8 mouse cellular contexts compared by ENCODE assay signal in genomic region chr10:121701296-121702248, GRCm38 (mm10). TPM values are rescaled to one million over a fixed set of nuclear protein-coding genes. Genes with fewer than 3 reads are reported as not detected.
DNase-seq lines count a peak whose midpoint lies in the region; ATAC-seq and TF ChIP-seq lines count a peak whose summit lies in the region.

No protein-coding gene starts in this region.

- TF ChIP-seq CTCF in cerebellum, adult 2 months (IDR thresholded peaks at IDR 0.05; ENCODE audit: borderline replicate concordance, insufficient read depth, low read depth, low read length) = peak; percentile 47; the same call in 1 of the 2 replicates

- peak; percentile 19 to 22 for DNase-seq in cerebellum, adult 2 months
- no peak for DNase-seq in cerebellum, adult 9-11 months
- peak; percentile 30 for DNase-seq in right cerebral cortex, adult 18-20 months
- DNase-seq in right cerebral cortex, postnatal 36 days (ENCODE audit: low spot score in 2 of 2) = no peak
- DNase-seq in cerebellum, postnatal 25 days = peak; percentile 22 to 64
- DNase-seq in left cerebral cortex, postnatal 4 days = peak; percentile 36
- peak; percentile 49 for DNase-seq in right cerebral cortex, postnatal 14 days

- WGBS in cerebellum, adult 2 months = 60% methylated on average over 11 of the region's 11 CpGs

- 0 out of 2 replicates have a peak, but pooled peaks cover 3% of the 10 kb centered on the region for H3K4me1 ChIP-seq in cerebellum, adult 2 months (ENCODE audit: control insufficient read depth, insufficient read depth, low read length)

- no peak for TF ChIP-seq POLR2A in cerebellum, adult 2 months (IDR thresholded peaks at IDR 0.05; ENCODE audit: borderline replicate concordance, insufficient read depth, low read length)

- H3K27me3 ChIP-seq in cerebellum, adult 2 months (ENCODE audit: control insufficient read depth, insufficient read depth, low read length) = no peaks in the 10 kb centered on the region

- no peak overlapping the region for H3K27ac ChIP-seq in cerebellum, adult 2 months (ENCODE audit: insufficient read depth, low read length)

- no peak overlapping the region for H3K4me3 ChIP-seq in cerebellum, adult 2 months (replicated peaks; ENCODE audit: insufficient read depth, low read depth, low read length)

- intact Hi-C loops in left cerebral cortex, postnatal 4 days (cut with DNase I) = loop anchor here (5.0 kb wide), 1 partner anchor 351 kb away; no protein-coding TSS in a partner anchor

- ATAC-seq in hematopoietic stem cell, adult 5-6 weeks (replicated peaks in 1 of 2; ENCODE audit: insufficient read depth in 1 of 2, low FRiP score in 2 of 2, low TSS enrichment in 1 of 2, low read depth in 1 of 2, poor library complexity in 2 of 2, severe bottlenecking in 2 of 2) = peak; percentile 72 to 80

RNA-seq across cellular contexts. Expression of gene BC048403, which starts 38.2 kb away (rescaled TPM):
- 6.6 TPM in 2 replicates for polyA plus RNA-seq in cerebellum, adult 2 months (2012; rRNA removed)
- 3.5 and 4.2 TPM in 2 replicates for total RNA-seq in hematopoietic stem cell, adult 5-6 weeks (2017)
- 1 to 10 TPM; 6.3 to 6.5 TPM for total RNA-seq in left cerebral cortex, postnatal 4 days (2021)

Comparison
In these comparisons a context has a peak if more than half of its experiments do, and no peak if none do; other contexts are left out.
1. DNase-seq: peak in cerebellum, adult 2 months (2 of 2), right cerebral cortex, adult 18-20 months (single experiment), cerebellum, postnatal 25 days (2 of 2), left cerebral cortex, postnatal 4 days (single experiment) and right cerebral cortex, postnatal 14 days (single experiment); none in cerebellum, adult 9-11 months (single experiment) and right cerebral cortex, postnatal 36 days (0 of 2).